Mouse (Mus musculus): Measurements from ENCODE around the gene Cdon.

DNA sequence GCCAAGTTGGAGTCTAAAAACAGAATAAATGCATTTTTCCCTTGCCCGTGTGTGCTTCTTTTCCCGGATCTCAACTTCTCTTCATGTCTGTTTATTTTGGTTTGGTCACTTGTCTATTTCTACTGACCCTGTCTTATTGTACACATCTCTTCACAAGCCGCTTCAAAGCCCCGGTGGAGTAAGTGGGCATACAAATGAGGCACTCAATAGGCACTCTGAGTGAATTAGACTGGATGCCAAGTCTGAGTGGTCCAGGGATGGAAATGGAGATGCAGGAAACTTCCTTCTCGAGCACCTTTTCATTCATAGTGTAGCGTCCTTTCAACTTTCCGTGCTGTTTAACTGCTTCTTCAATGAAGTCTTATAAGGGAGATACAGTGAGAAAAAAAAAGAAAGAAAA is 21.0 kb upstream of the Cdon start:
- TF ChIP-seq CTCF (IDR thresholded peaks at IDR 0.05; ENCODE audit: control insufficient read depth, insufficient read depth, insufficient read length) (no peak), MAX (IDR thresholded peaks at IDR 0.05) (no peak), FOSL1 (IDR thresholded peaks at IDR 0.05; ENCODE audit: insufficient read depth, low read length, poor library complexity, severe bottlenecking) (no peak), USF1 (IDR thresholded peaks at IDR 0.05; ENCODE audit: low read depth) (no peak), MYOD1 (IDR thresholded peaks at IDR 0.05; ENCODE audit: control insufficient read depth, insufficient read length, low read depth) (no peak), MYOG (IDR thresholded peaks at IDR 0.05; ENCODE audit: control insufficient read depth, extremely low read depth, insufficient read length) (no peak), CEBPB (IDR thresholded peaks at IDR 0.05; ENCODE audit: low read depth) (no peak)

Measured in C2C12 (cell line).